Mouse (Mus musculus) heart, postnatal 0 days (tissue): Measurements from ENCODE around the gene Klri1.

Experiments
- CTCF ChIP-seq: IDR thresholded peaks from 2 replicates; pipeline ENCODE4 v1.5.1; 2016; ENCODE audit warnings: antibody characterized with exemption, control low read depth, low read depth
- EP300 ChIP-seq: IDR thresholded peaks from 2 replicates; pipeline ENCODE4 v1.6.1; 2016; ENCODE audit warnings: antibody characterized with exemption, low read depth

DNA sequence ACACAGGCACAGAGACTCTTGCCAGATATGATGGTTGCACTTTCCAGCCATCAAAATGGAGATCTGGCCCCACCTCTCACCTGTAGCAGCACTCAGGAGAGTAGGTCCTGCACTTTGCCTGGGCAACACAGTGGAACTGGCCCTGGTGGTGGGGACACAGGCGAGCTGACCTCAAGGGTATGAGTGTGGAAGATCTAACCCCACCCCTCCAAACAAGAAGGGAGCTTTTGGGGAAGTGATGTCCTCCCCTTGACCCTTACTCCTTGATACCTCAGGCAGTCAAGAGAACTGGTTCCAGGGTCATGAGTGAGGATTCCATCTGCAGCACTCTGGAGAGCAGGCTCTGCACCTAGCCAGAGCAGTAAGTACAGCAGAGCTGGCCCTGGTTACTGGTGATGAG, 4.5 kb upstream of the Klri1 start:
- TF ChIP-seq CTCF: no peak
- no peak for TF ChIP-seq EP300
